Mouse (Mus musculus) heart, adult 11 months (tissue): ENCODE data around the gene Prss38.

Source experiments
- DNase-seq: peaks from one replicate; pipeline ENCODE4 v3.0.0; 2022

The Prss38 gene

DNA sequence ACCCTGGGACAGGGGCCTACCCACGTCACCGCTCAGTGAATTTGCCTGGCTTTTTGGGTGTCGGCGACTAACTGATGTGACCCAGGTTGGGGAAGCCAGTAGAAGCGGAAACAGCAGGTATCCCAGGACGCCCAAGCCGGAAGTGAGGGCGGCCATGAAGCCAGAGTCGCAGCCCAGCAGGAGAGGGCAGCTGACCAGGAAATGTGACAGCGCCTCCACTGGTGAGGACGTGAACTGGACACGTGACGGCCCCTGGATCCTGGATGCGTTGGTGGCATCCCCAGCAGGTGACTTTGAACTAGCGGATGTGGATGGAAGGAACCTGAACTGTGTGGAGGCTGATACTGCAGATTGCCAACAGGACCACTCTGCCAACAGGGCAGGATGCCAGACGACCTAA, at the start of gene Prss38:
Gene Prss38, minus strand, starts transcription at position 183 of the 400 bp plus-strand sequence.
- no peak for DNase-seq

DNA sequence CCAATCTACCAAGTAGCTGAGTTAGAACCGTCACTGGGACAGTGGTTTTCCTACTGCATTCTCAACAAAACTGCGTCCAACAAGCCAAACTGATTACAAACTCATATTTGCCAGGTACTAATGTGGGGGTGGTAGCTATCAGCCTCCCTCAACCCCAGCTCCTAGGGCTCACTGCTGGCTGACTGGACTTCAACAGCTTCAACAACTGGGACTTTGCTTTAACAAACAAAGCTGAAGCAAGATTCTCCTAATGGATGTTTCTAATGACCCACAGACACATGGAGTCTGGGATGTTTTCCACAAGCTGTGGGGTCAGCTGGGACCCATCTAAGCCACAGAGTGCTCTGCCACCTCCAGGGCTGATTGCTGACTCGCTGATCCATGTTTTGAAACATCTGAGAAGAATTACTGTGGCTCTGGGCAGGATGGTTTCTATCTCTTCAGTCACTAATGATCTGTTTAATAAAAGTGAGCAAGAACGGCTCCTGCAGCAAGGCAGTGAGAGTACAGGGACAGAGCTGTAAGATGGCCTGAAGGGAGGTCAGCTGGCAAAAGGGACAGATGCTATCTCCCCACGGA, 47.6 kb upstream of the Prss38 start:
- no peak for DNase-seq

DNA sequence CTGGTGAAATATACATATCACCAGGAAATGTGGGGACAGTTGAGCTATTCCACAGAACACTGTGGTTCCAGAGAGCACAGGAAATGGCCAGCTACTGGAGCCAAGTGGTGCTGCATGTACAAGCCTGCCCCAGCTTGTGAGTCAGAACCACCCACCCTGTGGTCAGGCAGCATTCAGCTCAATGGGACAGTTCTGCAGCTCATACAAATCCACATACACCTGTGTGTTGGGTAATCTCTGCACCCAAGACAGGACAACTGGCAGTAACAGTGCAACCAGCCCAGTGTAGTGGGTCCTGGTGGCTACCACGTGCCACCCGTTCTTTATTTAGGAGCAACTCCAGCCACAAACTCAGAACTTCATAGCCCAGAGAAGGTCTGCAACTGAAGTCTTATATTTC, 46.5 kb upstream of the Prss38 start:
- DNase-seq, result no peak

GRCm38 (mm10) chr11:59421436-59421835, 46.0 kb upstream of the Prss38 start:
- DNase-seq, result no peak

- no peak for DNase-seq
Observed at GRCm38 (mm10) chr11:59418708-59419107, 43.3 kb upstream of the Prss38 start.

DNA sequence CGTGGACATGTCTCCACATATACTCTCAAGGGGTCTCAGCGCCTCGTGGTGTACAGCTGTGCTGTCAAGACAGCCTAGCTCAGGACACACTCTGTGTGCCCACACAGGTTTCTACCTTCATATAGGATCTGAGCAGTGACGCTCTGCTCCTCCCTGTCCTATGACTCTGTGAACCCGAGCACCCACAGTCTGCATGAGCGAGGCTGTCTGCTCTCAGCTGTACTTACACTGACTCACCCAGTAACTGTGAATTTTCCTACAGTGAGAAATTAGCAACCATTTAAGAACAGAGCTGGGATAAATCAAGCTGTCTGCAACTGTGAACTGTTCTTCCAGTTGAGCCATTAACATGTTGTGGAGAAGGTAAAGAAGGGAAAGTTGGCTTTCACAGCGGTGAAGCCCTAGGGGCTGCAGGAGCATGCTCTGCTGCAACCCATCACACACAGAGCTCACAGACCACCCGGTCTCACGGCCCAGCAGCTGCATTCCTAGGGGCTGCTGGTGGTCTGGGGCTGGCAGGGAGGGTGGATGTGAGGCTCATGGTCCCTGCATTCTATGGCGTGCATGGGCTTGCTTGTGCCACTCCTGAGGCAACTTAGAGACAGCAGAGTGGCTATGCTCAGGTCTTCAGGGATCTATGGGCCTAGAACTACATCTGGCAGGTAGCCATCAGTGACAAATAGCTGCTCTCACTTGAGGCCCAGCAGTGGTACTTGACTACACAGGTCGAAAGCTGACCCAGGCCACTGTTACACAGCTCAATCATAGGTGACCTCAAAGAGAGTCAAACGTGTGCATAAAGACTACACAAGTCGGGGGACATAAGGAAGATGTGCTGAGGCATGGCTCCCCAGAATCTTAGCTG, 37.8 kb upstream of the Prss38 start:
- DNase-seq, result no peak

GRCm38 (mm10) chr11:59412058-59412457, 36.6 kb upstream of the Prss38 start:
- no peak for DNase-seq

- DNase-seq, result no peak
Observed at GRCm38 (mm10) chr11:59410851-59411250, 35.4 kb upstream of the Prss38 start.

DNA sequence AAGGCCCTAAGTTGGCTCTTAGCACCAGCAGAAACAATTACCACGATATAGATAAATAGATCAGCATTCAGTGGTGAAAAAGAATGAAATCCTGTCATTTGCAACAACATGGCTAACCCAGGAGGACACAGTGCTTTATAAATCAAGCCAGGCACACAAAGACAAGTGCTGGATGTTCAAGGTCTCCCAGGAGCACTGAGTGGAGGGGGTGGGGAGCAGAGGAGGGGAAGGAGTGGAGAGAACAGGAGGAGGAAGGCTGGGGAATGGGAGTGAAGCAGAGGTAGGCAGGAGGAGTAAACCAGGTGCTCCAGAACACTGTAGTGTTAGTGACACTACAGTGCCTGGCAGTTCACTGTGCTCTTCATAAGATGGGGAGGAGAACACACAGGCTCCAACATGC, 30.3 kb upstream of the Prss38 start:
- DNase-seq, result no peak

DNA sequence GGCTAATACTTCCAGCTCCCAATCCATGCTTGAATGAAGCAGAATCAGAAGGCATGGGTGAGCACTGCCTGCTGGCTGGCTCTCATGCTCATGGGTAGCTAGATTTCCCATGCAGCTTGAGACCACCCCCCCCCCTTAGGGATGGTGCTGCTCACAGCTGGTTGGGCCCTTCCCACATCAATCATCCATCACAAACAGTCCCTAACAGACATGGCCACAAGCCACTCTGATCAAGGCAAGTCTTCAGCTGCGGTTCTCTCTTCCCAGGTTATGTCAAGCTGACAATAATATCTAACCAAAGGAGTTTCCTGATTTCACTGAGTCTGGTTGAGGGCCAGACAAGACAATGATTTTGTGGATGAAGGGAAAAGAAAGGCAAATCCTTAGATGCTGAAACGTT, 25.4 kb upstream of the Prss38 start:
- DNase-seq, result no peak

DNA sequence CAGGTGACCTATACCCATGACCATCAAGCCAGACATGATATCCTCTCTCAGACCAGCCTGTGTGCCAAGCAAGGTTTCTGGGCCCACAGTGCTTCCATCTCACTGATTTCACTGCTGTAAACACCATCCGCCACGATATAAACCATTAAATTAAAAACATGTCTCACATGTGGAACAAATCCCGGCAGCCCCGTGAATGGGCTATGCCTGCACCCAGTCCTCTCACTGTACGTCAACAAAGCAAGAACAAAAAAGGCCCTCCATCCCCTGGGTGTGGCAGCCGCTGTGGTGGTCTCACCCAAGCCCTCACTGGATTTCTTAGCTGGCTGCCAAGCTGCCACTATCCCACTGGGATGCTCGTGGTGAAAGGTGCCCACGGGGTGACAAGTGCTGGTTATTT, 24.4 kb upstream of the Prss38 start:
- DNase-seq, result no peak

GRCm38 (mm10) chr11:59397536-59398371, 22.3 kb upstream of the Prss38 start:
- no peak for DNase-seq

- DNase-seq, result no peak
Observed at GRCm38 (mm10) chr11:59394451-59394850, 19.0 kb upstream of the Prss38 start.

DNA sequence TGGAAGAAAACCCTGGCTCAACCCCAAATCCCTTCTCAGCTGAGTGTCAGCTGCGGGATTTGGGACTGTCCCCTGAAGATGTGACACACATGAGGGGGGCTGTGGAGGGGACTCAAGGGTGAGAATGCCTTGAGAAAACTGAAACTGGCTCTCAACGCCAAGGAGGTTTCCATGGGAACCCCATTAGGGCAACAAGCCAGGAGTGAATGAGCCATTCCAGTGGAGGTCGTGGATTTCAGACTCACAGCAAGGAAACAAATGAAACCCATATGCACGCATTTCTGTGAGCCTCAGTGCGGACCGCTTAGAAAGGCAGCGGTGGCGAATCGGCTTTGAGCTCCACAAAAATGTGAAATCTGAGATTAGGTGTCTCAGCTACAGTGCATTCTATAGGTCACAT, 18.1 kb upstream of the Prss38 start:
- no peak for DNase-seq

- no peak for DNase-seq
Observed at GRCm38 (mm10) chr11:59392300-59392699, 16.8 kb upstream of the Prss38 start.

GRCm38 (mm10) chr11:59390470-59390869, 15.0 kb upstream of the Prss38 start:
- DNase-seq, result no peak

DNA sequence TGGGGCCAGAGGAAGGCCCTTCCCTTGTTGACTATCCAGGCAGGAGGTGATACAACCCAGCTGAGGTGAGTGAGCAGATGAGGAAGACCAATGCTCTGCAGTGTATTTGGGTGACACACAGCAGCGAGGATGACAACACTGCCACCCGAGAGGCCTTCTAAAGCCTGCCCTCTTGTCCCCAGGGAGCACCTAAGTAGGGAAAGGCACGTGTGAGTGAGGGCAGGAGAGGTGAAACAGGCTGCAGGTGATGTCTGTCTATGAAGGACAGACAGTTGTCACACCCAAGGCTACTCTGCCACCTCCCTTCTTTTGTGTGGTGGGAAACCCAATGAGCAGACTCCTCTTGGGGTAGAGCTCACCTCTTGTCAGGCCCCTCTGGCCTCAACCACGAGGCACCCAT, 14.2 kb upstream of the Prss38 start:
- DNase-seq, result peak; percentile 76

GRCm38 (mm10) chr11:59388806-59389205, 13.3 kb upstream of the Prss38 start:
- DNase-seq, result no peak

DNA sequence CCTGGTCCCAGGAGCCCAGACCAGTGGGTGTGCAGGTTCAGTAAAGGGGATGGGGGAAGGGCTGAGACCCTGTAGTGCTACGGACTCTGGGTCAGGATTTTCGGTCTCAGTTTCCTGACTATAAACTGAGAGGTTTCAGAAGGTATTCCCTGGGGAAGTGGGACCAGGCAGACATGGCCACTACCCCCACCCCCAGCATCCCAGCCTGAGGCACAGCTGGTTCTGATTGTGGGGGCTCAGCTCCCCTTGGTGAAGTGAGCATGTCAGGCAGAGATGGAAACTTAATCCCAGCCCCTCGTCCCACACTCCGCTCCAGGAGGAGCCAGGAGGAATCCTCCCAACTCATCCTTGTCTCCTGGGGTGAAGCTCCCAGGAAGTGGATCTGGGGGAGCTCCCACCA, 12.0 kb upstream of the Prss38 start:
- DNase-seq, result no peak

DNA sequence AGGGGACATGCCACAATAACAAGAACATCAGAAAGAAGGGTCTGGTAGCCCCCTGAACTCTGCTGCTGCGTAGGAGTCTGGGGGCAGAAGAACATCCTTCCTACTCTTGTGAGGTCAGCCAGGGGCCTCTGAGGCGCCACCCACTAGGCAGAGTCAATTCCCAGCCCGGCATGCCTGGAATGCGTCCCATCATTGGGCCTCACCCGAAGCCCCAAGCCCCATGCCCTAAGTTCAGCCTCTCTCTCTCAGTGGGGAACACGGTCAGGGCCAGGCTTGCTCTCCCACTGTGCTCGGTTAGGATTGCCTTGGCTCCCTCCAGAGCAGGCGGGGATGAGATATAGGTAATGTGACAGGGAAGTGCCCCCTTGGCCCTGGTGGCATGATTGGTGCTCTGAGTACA, 9.7 kb upstream of the Prss38 start:
- DNase-seq, result no peak

- DNase-seq, result no peak
Observed at GRCm38 (mm10) chr11:59384441-59384959, 9.0 kb upstream of the Prss38 start.

- DNase-seq, result no peak
Observed at GRCm38 (mm10) chr11:59379547-59379946, 4.1 kb upstream of the Prss38 start.

DNA sequence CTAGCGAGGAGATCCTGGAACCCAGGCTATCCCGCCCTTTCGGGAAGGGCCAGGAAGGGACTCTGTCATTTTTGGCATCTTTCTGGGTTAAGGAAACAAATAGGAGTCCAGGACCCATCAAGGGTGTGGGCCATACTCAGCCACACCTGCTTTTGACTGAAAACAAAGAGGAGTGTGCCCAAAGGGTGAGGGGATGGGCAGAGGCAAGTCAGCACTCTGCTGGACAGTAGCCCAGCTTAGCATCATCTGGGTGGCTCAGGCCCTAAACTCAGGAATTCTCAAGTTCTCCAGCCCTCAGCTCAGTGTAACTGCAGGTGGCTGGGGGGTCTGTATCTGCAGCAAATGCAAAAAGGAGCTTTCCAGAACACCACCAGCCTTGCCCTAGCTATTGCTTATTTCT, 2.5 kb upstream of the Prss38 start:
- peak; percentile 91 for DNase-seq

DNA sequence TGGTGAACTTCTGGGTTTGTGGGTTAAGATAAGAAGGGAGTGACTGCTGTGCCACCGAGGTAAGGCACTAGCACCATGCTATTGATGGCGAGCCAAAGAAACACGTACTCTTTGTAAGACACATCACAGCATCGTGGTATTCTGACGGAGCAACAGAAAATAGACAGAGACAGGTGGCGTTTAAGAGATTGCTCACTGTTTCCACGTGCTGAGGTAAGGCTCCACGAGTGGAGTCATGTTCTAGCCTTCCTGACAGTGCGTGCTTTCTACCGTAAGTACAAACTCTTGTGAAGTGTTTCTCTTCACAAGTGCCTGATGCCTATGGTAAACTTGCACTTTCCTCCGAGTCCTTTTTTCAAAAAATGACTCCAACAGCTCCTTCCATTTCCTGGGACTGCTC, 5.6 kb downstream of the Prss38 start:
- no peak for DNase-seq
